Mouse (Mus musculus) olfactory bulb, adult 2 months (tissue): ENCODE data around the gene Cdyl. TPM values are rescaled to one million over a fixed set of nuclear protein-coding genes. Genes with fewer than 3 reads are reported as not detected.

Experiments
- H3K27ac ChIP-seq: fragments of 200-500 bp; 2 replicates; pipeline ENCODE4 v1.5.1; 2012; ENCODE audit warnings: low read depth, low read length; ENCODE audit not compliant: insufficient read depth
- H3K4me1 ChIP-seq: fragments of 200-500 bp; 2 replicates; pipeline ENCODE4 v1.6.1; 2012; ENCODE audit warnings: low read length; ENCODE audit not compliant: control insufficient read depth, insufficient read depth
- H3K4me3 ChIP-seq: fragments of 200-500 bp; 2 replicates; pipeline ENCODE4 v1.5.1; 2012; ENCODE audit warnings: mild to moderate bottlenecking, low read depth, low read length, moderate library complexity; ENCODE audit not compliant: insufficient read depth
- CTCF ChIP-seq: fragments of 200-500 bp; IDR thresholded peaks from 2 replicates; pipeline ENCODE4 v1.5.1; 2012; ENCODE audit warnings: low read depth, mild to moderate bottlenecking, low read length, moderate library complexity; ENCODE audit not compliant: insufficient read depth
- POLR2A ChIP-seq: fragments of 200-500 bp; IDR thresholded peaks from 2 replicates; pipeline ENCODE4 v1.6.1; 2012; ENCODE audit warnings: mild to moderate bottlenecking, low read depth, low read length, moderate library complexity; ENCODE audit not compliant: insufficient read depth
- WGBS: fragments of 180-500 bp; shearing (Covaris S2); methylation state at CpG from one replicate; pipeline ENCODE4 v1.1.7; 2018; 5-methylcytosine and 5-hydroxymethylcytosine counted together
- polyA plus RNA-seq: library from polyadenylated mRNA; stranded (reverse); fragments of >200 nt; gene quantifications from 2 replicates; pipeline ENCODE4 v1.2.4, GENCODE M21; 2012; ENCODE audit warnings: low replicate concordance; ENCODE audit not compliant: missing spikeins, insufficient read depth, insufficient read length

The Cdyl gene
- polyA plus RNA-seq, 1 experiment, result not detected

GRCm38 (mm10) chr13:35852851-35853575 is 193.4 kb downstream of the Cdyl start:
- Histone ChIP-seq H3K4me1 (no peaks in the 10 kb centered on the region), H3K27ac (no peak overlapping the region), H3K4me3 (no peak overlapping the region)
- no peak for TF ChIP-seq POLR2A
- no peak for TF ChIP-seq CTCF
- 87% methylated on average over 2 of the region's 2 CpGs for WGBS

- H3K4me3 ChIP-seq, result no peak overlapping the region
- no peak overlapping the region for H3K27ac ChIP-seq
- H3K4me1 ChIP-seq, result no peaks in the 10 kb centered on the region
- TF ChIP-seq POLR2A (no peak), CTCF (no peak)
- 78% methylated on average over 7 of the region's 7 CpGs for WGBS
These were observed 197.9 kb downstream of the Cdyl start for GRCm38 (mm10) chr13:35857486-35857885.

- H3K4me3 ChIP-seq, result no peak overlapping the region
- H3K27ac ChIP-seq, result no peak overlapping the region
- TF ChIP-seq POLR2A (no peak), CTCF (no peak)
- WGBS, result 63% methylated on average over 8 of the region's 8 CpGs
- H3K4me1 ChIP-seq, result no peaks in the 10 kb centered on the region
These were observed 201.3 kb downstream of the Cdyl start for GRCm38 (mm10) chr13:35860916-35861315.

DNA sequence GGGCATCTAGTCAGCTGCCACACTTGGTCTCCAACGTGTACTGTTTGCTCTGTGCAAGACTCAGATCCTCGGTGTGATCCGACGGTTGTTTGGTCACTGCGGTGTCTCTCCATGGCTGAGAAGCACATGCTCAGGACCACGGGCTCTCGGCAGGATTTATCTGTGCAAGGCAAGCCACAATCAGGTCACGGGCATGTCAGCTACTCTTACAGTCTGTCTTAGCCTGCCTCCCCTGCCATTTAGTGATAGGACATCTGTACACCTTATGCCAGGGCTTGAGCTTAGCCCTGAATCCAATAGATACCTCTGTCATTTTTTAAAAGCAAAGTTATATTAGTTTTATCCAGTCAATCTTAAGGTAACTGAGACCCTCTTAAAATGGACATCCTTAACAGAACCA is 211.0 kb downstream of the Cdyl start:
- 94% methylated on average over 8 of the region's 8 CpGs for WGBS
- TF ChIP-seq POLR2A, result no peak
- no peak for TF ChIP-seq CTCF
- H3K4me1 ChIP-seq, result peaks cover 9% of the 10 kb centered on the region
- no peak overlapping the region for H3K4me3 ChIP-seq
- H3K27ac ChIP-seq, result no peak overlapping the region

- H3K27ac ChIP-seq, result no peak overlapping the region
- no peak overlapping the region for H3K4me3 ChIP-seq
- 80% methylated on average over 3 of the region's 3 CpGs for WGBS
- H3K4me1 ChIP-seq, result peaks cover 12% of the 10 kb centered on the region
- TF ChIP-seq POLR2A (no peak), CTCF (no peak)
These were observed 211.5 kb downstream of the Cdyl start for GRCm38 (mm10) chr13:35871107-35871506.

DNA sequence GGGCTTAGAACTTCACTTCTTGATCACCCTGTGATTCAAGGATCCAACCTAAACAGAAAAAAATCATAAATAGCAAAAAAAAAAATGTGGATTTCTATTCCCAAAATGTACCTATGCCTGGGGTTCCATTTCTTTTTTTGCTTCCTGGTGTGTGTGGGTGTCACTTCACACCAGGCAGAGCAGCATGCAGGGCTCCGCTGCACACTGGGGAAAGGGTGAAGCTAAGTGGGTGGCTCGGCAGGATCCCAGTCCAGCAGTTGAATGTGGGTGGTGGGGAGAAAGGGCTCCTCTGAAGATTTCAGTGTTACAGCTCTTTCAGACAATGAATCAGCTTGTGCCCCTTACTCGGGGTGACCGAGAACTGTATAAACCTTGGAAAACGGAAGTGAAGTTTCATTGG is 215.8 kb downstream of the Cdyl start:
- H3K4me1 ChIP-seq, result peaks cover 12% of the 10 kb centered on the region
- WGBS, result 58% methylated on average over 5 of the region's 5 CpGs
- no peak overlapping the region for H3K4me3 ChIP-seq
- TF ChIP-seq CTCF (no peak), POLR2A (no peak)
- H3K27ac ChIP-seq, result no peak overlapping the region

- TF ChIP-seq CTCF, result no peak
- TF ChIP-seq POLR2A, result no peak
- H3K4me1 ChIP-seq, result peaks cover 6% of the 10 kb centered on the region; the same call in 1 of the 2 replicates
- WGBS, result 31% methylated on average over 1 of the region's 1 CpGs
- no peak overlapping the region for H3K27ac ChIP-seq
- H3K4me3 ChIP-seq, result no peak overlapping the region
These were observed 218.6 kb downstream of the Cdyl start for GRCm38 (mm10) chr13:35878282-35878681.

- Histone ChIP-seq H3K27ac (no peak overlapping the region), H3K4me3 (no peak overlapping the region), H3K4me1 (peaks cover 6% of the 10 kb centered on the region; the same call in 1 of the 2 replicates)
- 62% methylated on average over 5 of the region's 5 CpGs for WGBS
- TF ChIP-seq POLR2A (no peak), CTCF (no peak)
These were observed 219.4 kb downstream of the Cdyl start for GRCm38 (mm10) chr13:35879068-35879467.

DNA sequence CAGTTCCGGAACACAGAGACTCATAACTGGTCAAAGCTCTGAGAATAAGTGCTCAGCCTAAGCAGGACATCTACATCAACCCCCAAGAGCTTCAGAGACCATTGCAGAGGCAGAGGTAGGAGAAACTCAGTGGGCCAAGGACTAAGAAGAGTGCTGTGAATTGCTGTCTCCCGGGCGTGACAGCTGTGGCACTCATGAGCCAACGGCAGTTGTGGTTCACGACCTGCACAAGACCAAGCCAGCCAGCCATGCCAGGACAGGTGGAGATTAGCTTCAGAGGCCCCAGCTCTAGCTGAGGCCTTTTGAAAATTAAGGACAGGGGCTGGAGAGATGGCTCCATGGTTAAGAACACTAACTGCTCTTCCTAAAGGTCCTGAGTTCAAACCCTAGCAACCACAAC is 219.9 kb downstream of the Cdyl start:
- TF ChIP-seq CTCF, result no peak
- no peak for TF ChIP-seq POLR2A
- Histone ChIP-seq H3K4me3 (no peak overlapping the region), H3K4me1 (peaks cover 9% of the 10 kb centered on the region; the same call in 1 of the 2 replicates), H3K27ac (no peak overlapping the region)
- 95% methylated on average over 5 of the region's 5 CpGs for WGBS

GRCm38 (mm10) chr13:35880555-35881046 is 221.0 kb downstream of the Cdyl start:
- Histone ChIP-seq H3K4me1 (peaks cover 9% of the 10 kb centered on the region; the same call in 1 of the 2 replicates), H3K27ac (no peak overlapping the region), H3K4me3 (no peak overlapping the region)
- TF ChIP-seq POLR2A (no peak), CTCF (no peak)
- WGBS, result 58% methylated on average over 6 of the region's 6 CpGs
